Mouse (Mus musculus) embryo, embryonic 11 days (tissue): ENCODE results near the gene Ctnnd2.

Experiments
- DNase-seq: peaks from one replicate; pipeline ENCODE4 v3.0.0-alpha.2; 2015

Ctnnd2 gene

DNA sequence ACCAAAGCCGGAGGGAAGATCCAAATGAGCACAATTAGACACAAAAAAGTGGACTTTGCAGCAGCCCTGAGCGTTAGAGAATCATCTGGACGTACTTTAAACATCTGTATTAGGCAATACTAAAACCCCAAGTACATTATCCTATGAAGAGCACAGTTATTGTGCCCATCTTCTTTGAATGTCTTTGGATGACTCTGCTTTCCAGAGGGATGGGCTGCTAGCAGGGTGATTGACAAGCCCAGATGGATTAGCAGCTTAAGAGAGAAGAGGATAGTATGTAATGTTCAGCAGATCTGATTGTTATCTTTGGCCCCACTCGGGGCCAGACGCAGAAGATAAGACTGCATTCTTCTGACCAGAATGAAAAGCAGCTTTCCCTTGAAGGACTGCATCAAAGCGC, 214.9 kb downstream of the Ctnnd2 start:
- no peak for DNase-seq

DNA sequence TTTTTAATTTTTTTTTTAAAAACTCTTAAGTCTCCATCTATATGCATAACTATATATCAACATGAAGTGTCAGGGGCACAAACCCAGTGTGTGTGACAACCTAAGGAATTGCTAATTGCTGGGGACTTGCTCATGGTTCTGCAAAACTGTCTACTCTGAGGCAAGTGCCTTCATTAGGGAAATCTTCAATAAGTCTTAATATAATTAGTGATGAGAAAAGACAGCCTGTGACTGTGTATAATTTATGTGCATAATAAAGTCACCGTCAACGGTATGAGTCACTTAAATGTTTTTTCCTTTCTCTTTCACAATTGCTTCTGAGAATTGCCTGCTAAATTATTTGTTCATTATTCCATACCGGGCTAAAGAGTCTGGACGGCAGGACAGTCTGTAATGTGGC, 228.7 kb downstream of the Ctnnd2 start:
- DNase-seq, result no peak

DNA sequence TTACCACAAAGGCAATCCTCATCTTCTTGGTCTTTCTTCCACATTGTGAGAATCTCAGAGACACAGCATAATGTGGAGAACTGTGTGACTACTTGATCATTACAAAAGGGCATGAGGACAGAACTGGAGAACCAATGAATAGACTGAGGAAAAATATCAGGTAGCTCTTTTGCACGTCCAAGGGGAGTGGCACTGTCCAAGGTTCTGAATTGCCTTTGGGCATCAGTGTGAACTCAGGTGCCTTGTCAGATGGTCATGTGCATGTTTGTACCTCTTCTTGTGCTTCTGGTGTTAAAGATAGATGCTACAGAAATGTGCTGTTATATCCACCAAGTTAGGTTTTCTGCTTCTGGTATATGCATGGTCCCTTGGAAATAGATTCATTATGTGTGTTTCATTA, 233.9 kb downstream of the Ctnnd2 start:
- peak; percentile 60 for DNase-seq

- DNase-seq, result no peak
Observed at GRCm38 (mm10) chr15:30423146-30423545, 250.8 kb downstream of the Ctnnd2 start.

DNA sequence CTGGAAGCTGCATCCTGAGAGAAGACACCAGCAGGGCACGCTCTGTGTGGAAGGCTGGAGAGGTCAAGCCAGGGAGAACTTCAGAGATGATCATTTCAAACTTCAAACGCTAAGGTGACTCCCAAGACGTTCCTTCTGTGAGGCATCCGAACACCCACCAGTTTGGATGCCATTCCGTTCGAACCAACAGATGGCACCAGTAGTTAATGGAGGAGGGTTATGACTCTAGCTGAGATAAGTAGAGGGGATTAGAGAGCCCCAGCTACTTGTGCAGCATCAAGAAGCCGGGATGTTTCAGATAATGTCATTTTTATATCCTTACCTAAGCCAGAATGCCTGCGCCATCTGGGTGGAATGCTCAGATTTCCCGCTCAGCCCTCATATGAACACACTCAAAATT, 251.9 kb downstream of the Ctnnd2 start:
- DNase-seq, result peak; percentile 16

DNA sequence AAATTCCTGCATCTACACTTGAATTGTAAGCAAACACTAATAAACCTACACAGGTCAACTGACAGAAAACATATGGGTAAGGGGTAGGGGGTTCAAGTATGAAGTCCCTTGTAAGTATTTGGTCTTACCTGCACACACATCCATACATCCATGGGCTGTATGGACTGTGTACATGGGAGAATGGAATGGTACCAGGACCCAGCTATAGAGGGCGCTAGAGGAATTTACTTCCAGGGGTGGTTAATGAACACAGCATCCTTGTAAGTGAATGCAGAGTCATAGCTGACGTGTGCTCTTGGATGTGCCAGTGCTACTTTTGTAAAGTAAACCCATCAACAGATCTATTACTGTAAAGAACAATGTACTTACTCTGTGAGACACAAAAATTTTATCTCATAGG, 254.9 kb downstream of the Ctnnd2 start:
- DNase-seq, result peak; percentile 50

DNA sequence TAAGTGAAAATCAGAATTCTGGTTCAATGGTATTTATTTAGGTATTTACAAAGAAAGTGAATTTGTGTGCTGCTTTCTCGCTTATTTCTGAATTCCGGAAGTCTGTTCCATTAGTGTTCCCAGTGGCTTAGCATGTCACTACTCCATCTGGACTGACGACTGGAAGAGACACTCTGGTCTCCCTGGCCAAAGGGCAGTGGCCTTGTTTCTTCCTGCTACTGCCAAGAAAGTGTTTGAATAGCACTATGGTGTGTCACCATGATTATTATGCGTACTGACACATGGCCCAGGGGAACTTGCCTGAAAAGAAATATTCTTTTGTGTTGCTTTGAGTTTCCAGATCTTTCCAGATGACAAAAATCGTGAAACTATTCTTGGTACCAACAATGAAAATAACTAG, 266.7 kb downstream of the Ctnnd2 start:
- no peak for DNase-seq

DNA sequence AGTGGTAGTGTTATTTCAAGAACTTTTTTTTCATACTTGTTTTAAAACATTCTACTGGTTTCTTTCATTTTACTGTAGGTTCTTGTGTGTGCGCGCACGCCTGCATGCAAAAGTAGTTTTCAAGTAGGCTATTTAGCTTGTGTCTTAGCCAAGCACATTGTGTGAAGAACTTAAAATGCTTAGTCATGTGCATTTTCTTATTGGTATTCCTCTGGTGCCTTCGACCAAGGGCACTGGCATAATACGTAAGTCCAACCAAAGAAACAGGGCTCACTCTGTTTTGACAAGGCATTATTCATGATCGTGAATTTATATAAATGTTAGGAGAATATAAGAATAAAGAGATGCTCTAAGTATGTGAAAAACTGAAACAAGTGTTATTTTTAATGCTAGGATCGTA, 278.4 kb downstream of the Ctnnd2 start:
- DNase-seq, result no peak

DNA sequence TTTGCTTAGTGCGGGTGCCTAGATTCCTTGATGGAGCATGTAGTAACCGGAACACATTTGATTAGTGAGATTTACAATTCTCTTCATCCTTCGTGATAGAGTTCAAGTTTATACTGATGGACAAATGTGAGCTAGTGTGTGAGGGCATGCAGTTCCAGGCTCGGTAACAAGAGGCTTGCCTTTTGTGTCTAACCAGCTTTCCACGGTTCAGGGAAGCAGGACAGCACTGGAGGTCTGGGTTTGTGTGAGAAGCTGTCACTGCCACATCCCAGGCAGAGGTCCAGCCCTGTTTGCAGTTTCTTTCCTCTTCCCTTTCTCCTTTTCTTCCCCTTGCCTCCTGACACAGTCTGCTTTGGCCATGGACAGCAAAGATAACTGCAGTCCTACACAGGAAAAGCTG, 279.5 kb downstream of the Ctnnd2 start:
- DNase-seq, result peak; percentile 27

DNA sequence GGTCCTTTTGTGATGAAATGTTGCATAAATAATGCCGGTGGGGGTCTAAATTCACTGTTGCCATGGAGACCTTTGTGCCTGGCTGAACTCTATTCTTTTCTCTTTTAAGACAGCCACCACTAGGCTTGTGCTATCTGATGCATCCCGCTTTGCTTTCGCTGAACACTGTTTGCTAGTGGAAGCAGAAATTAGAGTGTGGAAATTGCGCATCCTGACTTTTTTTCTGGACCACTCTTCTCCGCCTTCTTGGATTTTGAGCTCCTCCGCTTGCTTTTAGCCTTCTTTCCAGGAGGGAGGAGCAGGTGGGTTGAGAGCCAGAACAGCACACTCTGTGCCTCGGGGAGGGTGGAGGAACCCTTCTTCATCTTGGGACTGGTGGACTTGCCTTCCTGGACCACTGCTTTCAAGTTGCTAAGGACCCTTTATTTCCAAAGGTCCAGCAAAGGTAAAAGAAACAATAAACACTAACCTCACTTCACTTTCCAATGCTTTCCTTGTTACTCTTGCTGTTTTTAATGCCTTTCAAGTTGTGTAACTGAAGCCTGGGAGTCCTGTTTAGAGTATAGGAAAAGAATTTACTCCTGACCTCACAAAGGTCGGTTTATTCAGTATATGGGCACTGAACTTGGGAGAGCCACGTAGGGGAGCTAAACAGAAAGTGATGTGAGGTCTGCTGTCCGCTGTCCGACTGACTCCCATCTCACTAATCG, 285.3 kb downstream of the Ctnnd2 start:
- peak; percentile 72 for DNase-seq

DNA sequence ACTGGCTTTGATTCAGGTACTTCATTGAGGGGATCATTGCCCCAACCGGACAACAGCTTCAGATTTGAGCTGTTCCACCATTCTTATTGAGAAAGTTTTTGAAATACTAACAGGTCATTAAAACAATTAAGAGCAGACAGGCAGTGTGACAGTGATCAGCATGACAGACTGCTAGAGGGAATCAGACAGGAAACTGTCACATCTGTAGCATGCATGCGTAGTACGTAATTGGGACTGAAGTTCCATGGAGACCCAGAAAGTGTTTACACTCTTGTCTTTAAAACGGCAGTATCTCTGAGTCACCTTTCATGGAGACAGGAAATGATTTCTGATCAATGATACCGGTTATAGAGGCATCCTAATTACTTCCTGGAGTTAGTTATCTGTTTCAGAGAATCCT, 286.3 kb downstream of the Ctnnd2 start:
- DNase-seq, result no peak

DNA sequence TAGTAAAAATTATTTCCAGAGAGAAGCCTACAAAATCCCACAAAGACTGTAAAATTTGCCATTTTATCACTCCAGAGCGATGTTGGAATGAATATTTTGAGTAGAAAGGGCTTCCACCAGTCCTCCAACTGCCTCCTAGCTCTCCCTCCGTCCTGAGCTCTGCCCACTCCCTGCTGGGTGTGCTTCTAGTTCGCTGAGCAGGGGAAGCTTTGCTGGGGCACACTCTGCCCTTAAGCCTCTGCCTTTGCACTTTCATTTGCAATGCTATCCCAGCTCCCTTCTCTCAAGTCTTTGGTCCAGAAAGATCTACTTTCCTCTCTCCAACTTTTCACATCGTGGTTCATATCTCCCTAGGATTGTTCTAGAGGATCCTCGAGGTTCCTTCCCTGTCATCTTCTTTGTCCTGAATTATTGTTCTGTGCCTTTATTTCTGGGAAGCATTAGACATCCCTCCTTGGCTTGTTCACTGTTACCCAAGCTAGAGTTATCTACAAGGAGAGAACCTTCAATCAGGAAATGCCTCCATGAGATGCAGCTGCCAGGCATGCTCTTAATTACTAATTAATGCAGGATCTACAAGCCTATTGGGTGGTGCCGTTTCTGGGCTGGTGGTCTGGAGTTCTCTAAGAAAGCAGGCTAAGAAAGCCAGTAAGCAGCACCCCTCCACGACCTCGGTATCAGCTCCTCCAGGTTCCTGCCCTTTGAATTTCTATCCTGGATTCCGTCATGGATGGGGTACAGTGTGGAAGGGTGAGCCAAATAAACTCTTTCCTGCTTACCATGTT, 288.1 kb downstream of the Ctnnd2 start:
- DNase-seq, result no peak

DNA sequence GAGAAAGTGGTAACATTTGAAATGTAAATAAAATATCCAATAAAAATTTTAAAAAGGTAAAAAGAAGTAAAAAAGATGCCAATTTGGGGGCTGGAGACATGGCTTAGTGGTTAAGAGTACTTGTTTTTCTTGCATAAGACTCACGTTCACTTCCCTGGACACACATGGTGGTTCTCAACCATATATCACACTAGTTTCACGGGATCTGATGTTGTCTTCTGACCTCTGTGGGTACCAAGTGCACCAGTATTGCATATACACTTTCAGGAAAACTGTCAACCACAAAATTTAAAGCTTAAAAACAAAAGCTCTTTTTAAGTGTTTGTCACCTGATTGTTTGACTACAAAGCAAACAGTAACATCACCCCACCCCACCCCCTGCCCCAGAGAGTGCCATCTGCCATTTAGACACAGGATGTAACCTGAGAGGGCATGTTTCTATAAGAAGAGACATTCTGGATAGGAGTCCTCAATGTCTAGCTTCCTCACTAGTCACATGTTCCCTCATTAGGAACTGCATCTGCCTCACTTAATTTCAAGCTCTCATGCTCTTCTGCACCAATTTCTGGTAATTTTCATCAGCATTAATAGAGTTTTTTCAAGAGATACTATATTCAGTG, 290.5 kb downstream of the Ctnnd2 start:
- DNase-seq, result no peak

DNA sequence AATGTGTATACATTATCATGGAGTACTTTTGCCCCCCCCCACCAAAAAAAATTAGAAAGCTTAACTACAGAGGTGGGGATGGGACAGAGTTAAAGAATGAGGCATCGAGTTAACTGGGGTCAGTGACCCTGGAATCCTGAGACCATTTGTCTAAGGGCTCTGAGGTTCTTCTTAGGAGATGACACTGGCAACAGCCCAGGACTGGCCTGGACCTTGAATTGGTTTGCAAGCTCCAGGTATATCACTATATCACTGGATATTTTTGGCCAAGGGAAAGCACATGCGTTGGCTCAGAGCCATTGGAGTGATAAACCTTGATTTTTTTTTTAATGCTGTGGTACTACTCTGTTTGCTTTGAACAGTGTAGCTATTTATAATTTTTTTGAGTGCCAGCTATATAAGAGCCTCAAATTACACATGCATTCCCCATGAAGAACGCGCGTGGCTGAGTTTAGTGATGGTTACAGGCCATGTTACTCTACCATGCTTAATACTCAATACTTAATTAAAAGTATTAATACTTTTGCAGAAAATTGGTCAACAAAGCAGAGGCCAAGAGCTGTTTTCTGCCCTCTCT, 291.2 kb downstream of the Ctnnd2 start:
- DNase-seq, result no peak

DNA sequence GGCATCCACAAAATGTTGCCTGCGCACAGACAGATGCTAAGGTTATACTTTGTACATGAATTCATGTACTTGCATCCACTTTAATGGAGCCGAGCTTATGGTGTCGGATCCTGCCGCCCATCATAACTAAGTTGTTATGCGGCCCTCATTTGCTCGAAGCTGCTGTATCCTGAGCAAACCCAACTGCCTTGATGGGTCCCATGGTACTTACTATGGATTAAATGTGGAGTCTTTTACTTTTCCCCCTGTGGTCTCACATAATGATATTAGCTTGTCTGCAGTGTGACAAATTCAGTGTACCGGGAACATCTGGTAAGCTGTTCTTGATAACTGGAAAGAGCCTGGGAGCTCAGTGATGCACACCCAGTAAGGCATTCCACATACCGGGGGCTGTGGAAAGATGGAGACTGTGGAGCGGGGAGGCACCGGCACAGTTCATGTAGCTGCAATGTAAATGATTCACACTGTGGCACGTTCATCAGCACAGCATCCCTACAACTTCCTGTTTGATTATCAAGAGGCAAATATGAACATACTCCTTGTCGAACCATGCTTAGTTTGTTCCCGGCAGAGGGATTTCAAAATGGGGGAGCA, 294.7 kb downstream of the Ctnnd2 start:
- no peak for DNase-seq

- no peak for DNase-seq
Observed at GRCm38 (mm10) chr15:30468773-30469172, 296.4 kb downstream of the Ctnnd2 start.

- no peak for DNase-seq
Observed at GRCm38 (mm10) chr15:30471280-30471966, 299.0 kb downstream of the Ctnnd2 start.

- no peak for DNase-seq
Observed at GRCm38 (mm10) chr15:30480676-30481075, 308.3 kb downstream of the Ctnnd2 start.

DNA sequence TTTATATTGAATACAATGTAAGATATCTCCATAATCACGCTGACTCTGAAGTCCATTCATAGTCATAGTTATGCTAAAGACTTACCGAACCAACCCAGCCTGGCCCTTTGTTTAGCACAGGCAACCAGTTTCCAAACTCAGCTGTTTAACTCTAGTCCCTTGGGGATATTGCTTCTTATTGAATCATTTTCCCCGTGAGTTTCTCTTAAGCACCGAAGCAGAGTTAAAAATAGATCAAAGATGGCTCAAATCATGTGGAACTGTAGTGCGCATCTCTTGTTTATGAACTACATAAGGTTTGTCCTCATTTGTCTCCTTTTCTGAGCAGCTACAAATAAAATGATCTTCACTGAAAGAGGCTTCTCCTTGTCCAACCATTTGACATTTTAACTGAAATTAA, 334.1 kb downstream of the Ctnnd2 start:
- DNase-seq, result peak; percentile 10

DNA sequence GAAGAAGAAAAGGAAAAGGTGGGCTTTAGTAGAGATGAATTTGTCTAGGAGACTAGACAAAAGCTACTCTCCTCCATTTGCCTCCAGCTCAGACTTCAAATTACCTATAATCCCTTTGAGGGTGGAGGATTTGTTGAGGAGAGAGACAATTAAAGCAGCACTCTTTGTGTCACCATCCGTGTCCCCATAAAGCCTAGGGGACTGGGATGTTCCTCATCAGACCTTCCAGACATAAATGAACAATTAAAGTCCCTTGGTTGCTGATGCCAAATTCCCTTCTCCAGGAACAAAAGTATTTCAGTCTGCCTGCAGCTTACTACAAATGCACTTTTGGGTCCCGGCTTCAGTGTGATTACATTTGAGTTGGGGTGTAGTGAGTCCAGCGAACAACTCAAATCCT, 340.1 kb downstream of the Ctnnd2 start:
- DNase-seq, result peak; percentile 7

DNA sequence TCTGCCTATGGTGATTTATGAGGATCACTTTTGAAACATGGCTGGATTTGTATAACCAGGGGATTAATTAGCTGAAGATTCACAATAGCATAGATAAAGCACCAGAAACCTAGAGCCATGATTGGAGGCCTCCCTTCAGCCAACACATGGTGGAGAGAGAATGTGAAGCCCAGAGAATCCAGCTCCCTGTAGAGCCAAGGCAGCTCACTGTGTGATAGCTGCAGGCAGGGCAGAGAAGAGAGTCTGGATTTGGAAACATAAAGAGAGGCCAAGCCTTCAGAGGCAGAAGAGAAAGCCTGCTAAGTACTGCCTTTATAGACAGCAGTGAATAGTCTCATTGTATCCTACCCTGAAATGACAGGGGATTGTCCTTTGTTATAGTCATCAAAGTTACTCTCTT, 340.7 kb downstream of the Ctnnd2 start:
- DNase-seq, result peak; percentile 7

GRCm38 (mm10) chr15:30515425-30515824, 343.0 kb downstream of the Ctnnd2 start:
- DNase-seq, result no peak

DNA sequence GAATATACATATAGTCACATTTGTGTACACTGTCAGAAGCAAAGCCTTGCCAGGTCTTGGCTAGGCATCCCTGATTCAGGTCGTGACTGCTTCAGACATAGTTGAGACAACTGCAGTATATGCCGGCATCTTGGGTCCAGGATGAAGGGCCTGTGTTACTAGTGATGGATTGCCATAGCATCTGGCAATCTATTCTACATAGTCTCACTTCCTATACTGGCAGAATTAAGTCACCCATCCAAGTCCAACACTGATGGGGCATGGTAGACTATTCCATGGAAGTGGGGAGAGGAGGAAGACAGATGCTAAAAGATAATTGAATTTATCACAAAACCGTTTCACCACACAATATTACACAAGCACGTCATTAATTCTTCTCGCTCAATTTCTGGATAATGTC, 369.1 kb downstream of the Ctnnd2 start:
- DNase-seq, result no peak
